Mouse (Mus musculus) left cerebral cortex, postnatal 4 days (tissue): ENCODE results near the gene Cdh3. TPM values are rescaled to one million over a fixed set of nuclear protein-coding genes. Genes with fewer than 3 reads are reported as not detected.
A peak's percentile ranks its signal among the peaks of the same experiment; 100 is the strongest.

ENCODE experiments used
- DNase-seq: peaks from one replicate; pipeline ENCODE4 v3.0.0-alpha.2; 2022
- intact Hi-C: fragments of 180-260 bp; cut with DNase I; formaldehyde crosslinking; loops from one replicate; pipeline ENCODE4 v1.15.1; 2025
- total RNA-seq, 2 experiments: library from RNA; stranded (reverse); gene quantifications; 2 replicates each; pipeline ENCODE4 v1.2.3; 2021

Cdh3 gene
- total RNA-seq, 2 experiments from 2014 or later = 0.28 to 0.46 TPM

GRCm38 (mm10) chr8:106526725-106527124 is 16.0 kb downstream of the Cdh3 start:
- intact Hi-C loops = no loop called here
- no peak for DNase-seq

GRCm38 (mm10) chr8:106527241-106528036 is 16.7 kb downstream of the Cdh3 start:
- DNase-seq = no peak
- intact Hi-C loops = no loop called here

- DNase-seq = no peak
- intact Hi-C loops = no loop called here
Observed at GRCm38 (mm10) chr8:106528596-106529249, 18.0 kb downstream of the Cdh3 start.

DNA sequence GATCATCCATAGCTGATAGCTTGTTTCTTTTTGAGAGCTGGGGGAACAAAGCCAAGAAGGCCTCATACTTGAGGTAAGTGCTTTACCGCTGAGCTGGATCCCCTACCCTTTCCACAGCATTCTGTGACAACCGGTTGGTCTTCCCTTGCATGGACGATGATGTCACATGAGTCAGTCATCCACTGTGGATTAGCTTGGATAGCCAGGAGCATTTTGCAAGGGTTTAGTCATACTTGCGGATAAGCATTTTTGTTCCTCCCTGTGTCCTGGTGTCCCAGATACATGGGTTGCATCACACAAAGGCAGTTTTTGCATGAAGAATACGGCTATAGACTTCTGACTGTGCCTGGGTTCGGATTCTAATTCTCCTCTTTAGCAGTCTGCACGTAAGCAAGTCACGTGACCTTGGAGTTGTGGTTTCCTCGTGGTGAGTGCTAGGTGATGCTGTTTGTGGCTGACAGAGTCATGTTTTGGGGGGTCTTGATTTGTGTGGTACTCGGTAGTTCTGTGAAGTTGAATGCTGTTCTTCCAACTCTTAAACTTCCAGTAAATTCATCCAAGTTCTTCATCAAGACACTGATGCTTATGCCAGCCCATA is 19.3 kb downstream of the Cdh3 start:
- intact Hi-C loops = no loop called here
- DNase-seq = no peak

DNA sequence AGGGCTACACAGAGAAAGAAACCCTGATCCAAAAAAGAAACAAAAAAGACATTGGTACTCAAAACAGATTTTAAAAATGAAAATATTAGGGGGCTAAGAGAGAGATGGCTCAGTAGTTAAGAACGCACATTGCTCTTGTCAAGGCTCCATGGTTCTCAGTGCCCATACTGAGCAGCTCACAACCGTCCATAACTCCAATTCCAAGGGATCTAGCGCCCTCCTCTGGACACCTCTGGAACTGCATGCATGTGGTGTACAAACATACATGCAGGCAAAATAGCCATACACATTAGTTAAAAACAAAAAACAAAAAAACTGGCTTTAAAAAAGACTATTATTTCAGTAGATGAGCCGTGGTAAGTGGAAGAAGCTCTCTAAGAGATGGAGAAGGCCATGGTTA is 19.9 kb downstream of the Cdh3 start:
- intact Hi-C loops = no loop called here
- no peak for DNase-seq

- intact Hi-C loops = no loop called here
- DNase-seq = no peak
Observed at GRCm38 (mm10) chr8:106533709-106534108, 23.0 kb downstream of the Cdh3 start.

DNA sequence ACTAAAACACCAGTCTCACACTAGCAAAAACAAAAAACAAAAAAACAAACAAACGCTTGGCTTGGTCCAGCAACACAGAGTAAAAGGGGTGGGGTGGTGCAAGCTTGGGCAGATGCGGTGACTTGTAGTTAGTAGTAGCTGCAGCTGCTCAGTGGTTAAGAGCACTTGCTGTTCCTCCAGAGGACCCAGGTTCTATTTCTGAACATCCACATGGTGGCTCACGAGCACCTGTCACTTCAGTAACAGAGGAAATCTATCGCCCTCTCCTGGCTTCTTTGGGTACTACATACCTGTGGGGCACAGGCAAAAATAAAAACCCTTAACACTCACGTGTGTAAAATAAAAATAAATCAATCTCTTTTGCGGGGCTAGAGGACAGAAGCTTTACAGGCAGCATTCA is 23.8 kb downstream of the Cdh3 start:
- intact Hi-C loops = no loop called here
- DNase-seq = peak; percentile 52

GRCm38 (mm10) chr8:106535448-106535847 is 24.8 kb downstream of the Cdh3 start:
- intact Hi-C loops = no loop called here
- no peak for DNase-seq

DNA sequence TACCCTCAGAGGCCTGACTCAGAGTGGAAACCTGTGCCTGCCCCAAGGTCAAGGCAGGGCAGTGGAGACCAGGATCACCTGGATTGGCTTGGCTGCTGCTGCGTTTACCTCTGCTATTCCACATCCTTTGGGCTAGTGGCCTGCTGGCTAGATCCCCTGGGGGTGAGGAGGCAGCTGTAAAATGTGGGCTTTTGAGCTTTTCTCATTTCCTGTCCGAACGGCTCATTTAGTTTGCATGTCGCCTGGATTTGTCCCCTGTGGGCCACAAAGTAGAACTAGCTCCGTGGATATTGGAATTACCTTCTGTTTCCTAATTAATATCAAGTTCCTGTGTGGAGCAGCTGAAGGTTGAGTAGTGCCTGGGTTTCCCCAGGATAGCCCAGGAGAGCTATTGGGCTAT is 28.5 kb downstream of the Cdh3 start:
- intact Hi-C loops = no loop called here
- no peak for DNase-seq

DNA sequence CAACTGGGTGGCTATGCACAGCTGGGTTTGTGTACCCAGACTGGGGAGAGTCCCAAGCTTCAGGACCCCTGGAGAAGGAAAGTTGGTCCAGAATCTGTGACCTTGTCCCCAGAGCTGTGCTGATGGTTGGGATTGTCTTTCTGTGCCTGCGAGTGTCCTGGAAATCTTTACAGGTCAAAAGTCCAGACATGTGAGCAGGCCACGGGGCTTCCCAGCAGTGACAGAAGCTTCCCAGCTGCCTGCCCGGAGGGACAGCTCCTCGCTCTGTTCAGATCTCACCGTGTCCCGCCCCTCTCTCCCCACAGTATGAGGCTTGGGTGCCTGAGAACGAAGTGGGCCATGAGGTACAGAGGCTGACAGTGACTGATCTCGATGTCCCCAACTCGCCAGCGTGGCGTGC is 30.3 kb downstream of the Cdh3 start:
- intact Hi-C loops = no loop called here
- DNase-seq = no peak

DNA sequence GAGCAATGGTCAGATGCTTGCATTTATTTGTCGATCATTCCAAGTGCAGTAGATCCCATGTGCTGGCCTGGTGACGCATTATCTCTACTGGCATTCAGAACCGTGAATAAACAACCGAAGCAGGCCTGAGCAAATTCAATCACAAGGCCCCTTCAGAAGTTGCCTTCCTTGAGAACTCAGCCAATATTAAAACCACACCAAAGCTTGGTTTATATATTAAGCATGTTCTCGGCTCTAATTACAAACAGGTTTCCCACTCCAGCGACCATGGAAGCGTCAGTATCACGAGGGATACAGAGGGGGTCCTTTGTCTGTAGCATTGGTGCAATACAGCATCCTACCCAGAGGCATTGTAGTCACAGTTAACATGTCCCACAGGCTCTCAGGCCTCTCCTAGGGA is 32.4 kb downstream of the Cdh3 start:
- intact Hi-C loops = no loop called here
- no peak for DNase-seq

DNA sequence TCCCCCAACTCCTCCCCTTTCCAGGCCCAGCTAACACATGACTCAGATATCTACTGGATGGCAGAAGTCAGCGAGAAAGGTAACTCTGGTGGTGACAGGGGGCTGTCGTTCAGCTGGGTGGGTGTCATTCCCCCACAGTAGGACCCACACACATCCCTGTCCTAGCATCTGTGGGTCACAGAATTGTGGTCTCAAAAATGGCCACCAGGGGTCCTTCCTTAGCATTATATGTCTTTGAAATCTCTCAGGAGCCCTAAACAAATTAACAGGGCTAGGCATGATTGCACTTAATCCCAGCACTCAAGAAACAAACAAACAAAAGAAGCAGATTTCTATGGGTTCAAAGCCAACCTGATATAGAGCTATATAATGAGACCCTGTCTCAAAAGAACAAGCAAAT is 34.5 kb downstream of the Cdh3 start:
- intact Hi-C loops = no loop called here
- DNase-seq = no peak

DNA sequence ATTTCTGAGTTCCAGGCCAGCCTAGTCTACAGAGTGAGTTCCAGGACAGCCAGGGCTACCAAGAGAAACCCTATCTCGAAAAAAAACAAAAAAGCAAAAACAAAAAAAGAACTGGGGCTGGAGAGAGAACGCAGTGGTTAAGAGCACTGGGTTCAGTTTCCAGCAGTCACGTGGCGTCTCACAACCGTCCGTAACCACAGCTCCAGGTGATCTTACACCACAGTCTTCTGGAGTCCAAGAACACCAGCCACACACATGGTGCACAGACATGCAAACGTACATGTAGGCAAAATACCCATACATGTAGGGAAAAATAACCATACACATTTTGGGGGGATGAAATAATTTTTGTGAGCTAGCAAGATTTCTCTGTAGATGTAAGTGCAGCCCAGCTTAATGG is 36.1 kb downstream of the Cdh3 start:
- intact Hi-C loops = no loop called here
- no peak for DNase-seq

- no peak for DNase-seq
- intact Hi-C loops = no loop called here
Observed at GRCm38 (mm10) chr8:106548366-106548936, 37.8 kb downstream of the Cdh3 start.

DNA sequence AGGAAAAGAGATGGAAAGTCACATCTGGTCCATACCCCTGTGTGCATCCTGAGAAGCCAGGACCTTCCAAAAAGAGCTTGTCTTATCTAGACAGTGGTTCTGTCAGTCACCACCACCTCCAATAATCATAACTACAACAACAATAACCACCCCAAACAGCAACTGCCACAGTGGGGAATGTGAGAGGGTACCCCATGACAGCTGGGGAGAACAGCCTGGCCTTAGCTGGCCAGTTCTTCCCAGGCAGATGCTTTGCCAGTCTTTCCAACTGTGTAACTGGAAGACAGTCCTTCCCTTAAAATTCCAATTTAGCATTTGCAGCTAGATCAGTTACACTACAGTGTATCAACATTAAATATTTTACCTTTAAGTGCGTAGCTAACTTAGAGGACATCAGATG is 40.2 kb downstream of the Cdh3 start:
- intact Hi-C loops = no loop called here
- no peak for DNase-seq

DNA sequence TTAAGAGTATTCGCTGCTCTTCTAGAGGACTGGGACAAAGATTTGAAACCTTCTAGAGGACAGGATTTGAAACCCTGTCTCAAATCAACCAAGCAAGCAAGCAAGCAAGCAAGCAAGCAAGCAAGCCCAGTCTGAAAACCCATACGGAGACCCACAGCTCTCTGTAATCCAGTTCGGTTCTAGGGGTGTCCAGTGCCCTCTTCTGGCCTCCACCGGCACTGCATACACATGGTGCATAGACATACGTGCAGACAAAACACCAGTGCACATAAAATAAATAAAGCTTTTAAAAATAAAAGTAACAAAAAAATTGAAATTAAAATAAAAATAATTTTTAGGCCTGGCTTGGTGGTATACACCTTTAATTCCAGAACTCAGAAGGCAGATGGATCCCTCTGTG is 43.3 kb downstream of the Cdh3 start:
- DNase-seq = no peak
- intact Hi-C loops = no loop called here

DNA sequence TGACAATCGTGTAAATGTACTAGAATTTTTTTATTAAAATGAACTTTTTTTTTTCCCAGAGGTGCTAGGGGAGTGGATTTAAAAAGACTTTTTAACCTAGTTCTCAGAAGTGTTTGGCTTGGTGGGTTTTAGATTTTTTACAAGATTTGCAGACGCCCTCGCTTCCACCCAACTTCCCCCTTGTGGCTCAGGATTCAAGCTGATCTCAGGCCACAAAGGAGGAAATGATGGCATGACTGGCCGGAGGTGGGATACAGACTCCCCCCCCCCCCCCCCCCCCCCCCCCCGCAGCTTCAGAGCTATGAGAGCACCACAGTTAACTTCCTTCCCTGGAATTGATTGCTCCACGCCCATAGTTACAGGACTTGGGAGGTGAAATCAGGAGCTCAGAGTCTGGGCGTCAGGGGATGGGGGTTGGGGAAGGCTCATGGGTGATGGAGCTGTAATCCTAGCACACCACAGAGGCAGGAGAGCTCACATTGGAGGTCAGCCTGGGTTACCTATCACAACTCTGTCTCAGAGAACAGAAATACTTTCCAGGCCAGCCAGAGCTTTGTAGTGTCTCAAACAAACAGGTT is 45.5 kb downstream of the Cdh3 start:
- DNase-seq = no peak
- intact Hi-C loops = no loop called here

- DNase-seq = no peak
- intact Hi-C loops = no loop called here
Observed at GRCm38 (mm10) chr8:106559844-106560243, 49.2 kb downstream of the Cdh3 start.

DNA sequence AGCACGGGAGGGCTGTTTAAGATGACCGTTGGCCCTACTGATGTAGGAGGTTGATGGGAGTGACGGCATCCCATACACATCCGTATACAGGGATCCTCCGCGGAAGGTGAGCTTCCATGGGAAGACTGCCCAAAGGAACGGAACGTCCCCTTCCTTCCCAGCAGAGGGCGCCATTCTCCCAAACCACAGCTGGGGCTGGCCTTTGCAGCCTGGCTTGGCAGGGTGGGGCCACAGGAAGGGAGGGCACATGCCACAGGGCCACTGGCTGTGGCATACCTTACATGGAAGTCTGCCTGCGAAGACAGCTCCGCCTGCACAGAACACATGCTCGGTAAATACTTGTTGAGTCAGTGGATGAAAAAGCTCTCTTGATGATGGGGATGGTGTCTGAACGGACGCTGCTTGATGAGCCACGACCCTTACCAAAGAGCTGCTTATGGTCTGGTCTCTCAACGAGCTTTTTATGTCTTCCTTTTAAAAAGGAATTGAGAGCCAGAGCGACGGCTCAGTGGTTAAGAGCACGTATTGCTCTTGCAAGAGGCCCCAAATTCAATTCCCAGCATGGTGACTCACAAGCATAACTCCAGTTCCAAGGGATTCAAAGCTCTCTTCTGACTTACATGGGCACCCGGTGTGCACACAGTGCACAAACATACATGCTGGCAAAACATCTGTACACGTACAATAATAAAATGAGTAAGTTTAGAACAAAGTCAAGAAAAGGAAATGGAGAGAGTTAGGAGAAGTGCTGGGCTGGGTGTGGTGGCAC is 50.6 kb downstream of the Cdh3 start:
- peak; percentile 53 for DNase-seq
- intact Hi-C loops = no loop called here

GRCm38 (mm10) chr8:106563691-106564182 is 53.0 kb downstream of the Cdh3 start:
- no peak for DNase-seq
- intact Hi-C loops = no loop called here
